Mouse (Mus musculus): ENCODE results near the gene Fam184b.

DNA sequence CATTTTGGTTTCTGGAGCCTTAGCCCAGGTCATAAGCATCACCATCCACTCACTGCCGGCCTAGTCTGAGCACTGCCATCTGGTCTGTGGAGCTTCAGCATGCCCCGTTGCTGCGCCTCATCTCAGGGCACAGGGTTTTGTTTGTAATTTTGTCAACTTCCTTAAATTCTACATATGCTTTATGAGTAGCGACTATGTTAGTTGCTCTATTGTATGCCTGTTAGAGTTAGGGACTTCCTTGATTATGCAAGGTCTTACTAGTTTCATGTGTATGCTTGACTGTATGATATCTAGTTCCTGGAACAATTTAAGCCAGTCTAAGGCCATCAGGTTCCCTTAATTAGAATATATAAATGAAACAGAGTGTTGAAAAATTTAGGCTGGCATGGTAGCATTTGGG lies 113.1 kb downstream of the Fam184b start:
- TF ChIP-seq ZC3H11A (IDR thresholded peaks at IDR 0.05; ENCODE audit: low read depth, low read length) = no peak
- TF ChIP-seq CTCF (conservative IDR thresholded peaks at IDR 0.05 in 1 of 2, IDR thresholded peaks at IDR 0.05 in 1 of 2; ENCODE audit: low read depth in 2 of 2, low read length in 2 of 2) = no peak
- TF ChIP-seq USF1 (IDR thresholded peaks at IDR 0.05; ENCODE audit: low read depth, low read length) = no peak
